14 mouse cellular contexts compared by ENCODE assay signal in the genomic region with DNA sequence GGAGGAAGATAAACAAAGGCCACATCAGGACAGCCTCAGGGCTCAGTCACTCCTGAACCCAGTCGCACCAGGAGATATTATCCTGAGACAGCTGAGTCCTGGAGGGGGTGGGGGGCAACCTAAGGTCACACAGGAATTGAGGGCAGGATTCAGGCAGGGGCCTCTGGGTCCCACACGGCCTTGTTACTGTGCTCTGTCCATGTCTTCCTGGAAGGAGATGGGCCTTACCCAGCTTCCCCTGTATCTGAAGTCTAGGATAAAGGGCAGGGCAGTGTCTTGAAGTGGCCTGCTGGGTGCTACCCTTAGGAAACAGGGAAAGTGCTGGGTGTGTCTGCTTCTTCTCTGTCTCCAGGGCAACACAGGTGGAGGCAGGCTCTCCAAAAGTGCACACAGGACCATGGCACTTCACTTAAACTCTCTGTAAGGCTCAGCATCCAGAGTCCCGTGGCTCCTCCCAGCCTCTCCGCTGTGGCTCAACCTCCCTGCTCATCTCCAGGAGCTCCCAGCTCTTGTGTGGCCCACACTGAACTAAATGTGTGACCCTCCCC. TPM values are rescaled to one million over a fixed set of nuclear protein-coding genes. Genes with fewer than 3 reads are reported as not detected.
DNase-seq lines count a peak whose midpoint lies in the region; ATAC-seq and TF ChIP-seq lines count a peak whose summit lies in the region.
"Had no signal": no experiment of that assay in that cellular context is flagged by ENCODE, and none has a peak within 500 bp of the region (broad histone marks: within the 10 kb centered on the region; RNA-seq: fewer than 3 reads in every experiment).

No protein-coding gene starts in this region.

- no peak for ATAC-seq in midbrain, embryonic 16.5 days
- ATAC-seq in hindbrain, postnatal 0 days, result no peak
- ATAC-seq: CD4-positive, CD25-positive, alpha-beta regulatory T cell, adult 4 months had no signal

- H3K4me2 ChIP-seq in midbrain, embryonic 16.5 days (ENCODE audit: low read length), result no peak overlapping the region
- no peak overlapping the region for H3K4me2 ChIP-seq in hindbrain, postnatal 0 days (ENCODE audit: low read depth, low read length)
- H3K4me2 ChIP-seq: limb, embryonic 13.5 days; midbrain, embryonic 12.5 days had no signal

- no peak overlapping the region for H3K9ac ChIP-seq in midbrain, embryonic 16.5 days (ENCODE audit: low read depth, low read length)
- no peak overlapping the region for H3K9ac ChIP-seq in hindbrain, postnatal 0 days (replicated peaks; ENCODE audit: low read length)
- H3K9ac ChIP-seq: limb, embryonic 13.5 days; midbrain, embryonic 12.5 days had no signal

- no peak for DNase-seq in heart, embryonic 10.5 days (ENCODE audit: low spot score)
- no peak for DNase-seq in heart, adult 18-20 months
- no peak for DNase-seq in midbrain, embryonic 10.5 days (ENCODE audit: low spot score)
- DNase-seq in hindbrain, postnatal 0 days (ENCODE audit: low spot score), result no peak
- DNase-seq in cerebellum, postnatal 14 days, result no peak
- DNase-seq: heart, postnatal 4 days; kidney, adult 18-20 months; retina, postnatal 1 day; spleen, adult 18-20 months had no signal

- 33% methylated on average over 4 of the region's 4 CpGs for WGBS in heart, embryonic 10.5 days
- WGBS in midbrain, embryonic 10.5 days, result 59% methylated on average over 4 of the region's 4 CpGs
- 65% methylated on average over 4 of the region's 4 CpGs for WGBS in midbrain, embryonic 16.5 days
- 48% methylated on average over 4 of the region's 4 CpGs for WGBS in hindbrain, postnatal 0 days

- no peak overlapping the region for H3K4me3 ChIP-seq in heart, embryonic 10.5 days
- H3K4me3 ChIP-seq in midbrain, embryonic 10.5 days, result no peak overlapping the region
- H3K4me3 ChIP-seq in midbrain, embryonic 16.5 days (ENCODE audit: low read depth, low read length), result no peak overlapping the region
- H3K4me3 ChIP-seq in cortical plate, adult 2 months (ENCODE audit: insufficient read depth, low read length), result no peak overlapping the region
- no peak overlapping the region for H3K4me3 ChIP-seq in hindbrain, postnatal 0 days (ENCODE audit: low read length)
- H3K4me3 ChIP-seq: limb, embryonic 13.5 days; midbrain, embryonic 12.5 days had no signal

- no peaks in the 10 kb centered on the region for H3K9me3 ChIP-seq in heart, embryonic 10.5 days
- H3K9me3 ChIP-seq in midbrain, embryonic 10.5 days (replicated peaks), result no peaks in the 10 kb centered on the region
- H3K9me3 ChIP-seq in midbrain, embryonic 16.5 days (replicated peaks; ENCODE audit: control insufficient read depth, low read length, poor library complexity, severe bottlenecking), result no peaks in the 10 kb centered on the region
- H3K9me3 ChIP-seq in hindbrain, postnatal 0 days (ENCODE audit: low read length), result no peaks in the 10 kb centered on the region
- H3K9me3 ChIP-seq: limb, embryonic 13.5 days; midbrain, embryonic 12.5 days had no signal

- TF ChIP-seq CTCF in cortical plate, adult 2 months (IDR thresholded peaks at IDR 0.05; ENCODE audit: extremely low read depth, insufficient read depth, low read length), result no peak
- TF ChIP-seq CTCF in hindbrain, postnatal 0 days (IDR thresholded peaks at IDR 0.05; ENCODE audit: low read depth), result no peak

- peaks cover 6% of the 10 kb centered on the region; the same call in 1 of the 2 replicates for H3K27me3 ChIP-seq in heart, embryonic 10.5 days (ENCODE audit: insufficient read depth, poor library complexity, severe bottlenecking)
- peaks cover 52% of the 10 kb centered on the region for H3K27me3 ChIP-seq in midbrain, embryonic 10.5 days (ENCODE audit: low read depth, poor library complexity, severe bottlenecking)
- H3K27me3 ChIP-seq in midbrain, embryonic 16.5 days (ENCODE audit: control insufficient read depth, insufficient read depth, low read depth, low read length), result no peaks in the 10 kb centered on the region
- H3K27me3 ChIP-seq in hindbrain, postnatal 0 days (ENCODE audit: insufficient read depth, low read length), result no peaks in the 10 kb centered on the region

- H3K36me3 ChIP-seq in heart, embryonic 10.5 days, result no peaks in the 10 kb centered on the region
- no peaks in the 10 kb centered on the region for H3K36me3 ChIP-seq in midbrain, embryonic 10.5 days
- H3K36me3 ChIP-seq in midbrain, embryonic 16.5 days (ENCODE audit: control insufficient read depth, insufficient read depth, low read length), result no peaks in the 10 kb centered on the region
- no peaks in the 10 kb centered on the region for H3K36me3 ChIP-seq in hindbrain, postnatal 0 days (ENCODE audit: insufficient read depth, low read length)
- H3K36me3 ChIP-seq: limb, embryonic 13.5 days; midbrain, embryonic 12.5 days had no signal

- H3K27ac ChIP-seq in heart, embryonic 10.5 days, result peak overlapping the region; percentile 67
- peak overlapping the region; percentile 34 for H3K27ac ChIP-seq in midbrain, embryonic 10.5 days (replicated peaks)
- H3K27ac ChIP-seq in midbrain, embryonic 16.5 days (ENCODE audit: low read length), result no peak overlapping the region
- H3K27ac ChIP-seq in cortical plate, adult 2 months (ENCODE audit: insufficient read depth, low read length), result peak overlapping the region; percentile 15
- H3K27ac ChIP-seq in hindbrain, postnatal 0 days, result peak overlapping the region; percentile 74; the same call in 1 of the 2 replicates
- H3K27ac ChIP-seq: limb, embryonic 13.5 days; midbrain, embryonic 12.5 days had no signal

- peaks cover 75% of the 10 kb centered on the region for H3K4me1 ChIP-seq in heart, embryonic 10.5 days
- peaks cover 94% of the 10 kb centered on the region for H3K4me1 ChIP-seq in midbrain, embryonic 10.5 days
- H3K4me1 ChIP-seq in midbrain, embryonic 16.5 days (ENCODE audit: control insufficient read depth, insufficient read depth, low read length), result peaks cover 52% of the 10 kb centered on the region
- peaks cover 34% of the 10 kb centered on the region for H3K4me1 ChIP-seq in cortical plate, adult 2 months (ENCODE audit: control insufficient read depth, insufficient read depth, low read length)
- H3K4me1 ChIP-seq in hindbrain, postnatal 0 days (ENCODE audit: insufficient read depth, low read length), result peaks cover 60% of the 10 kb centered on the region

- no peak for TF ChIP-seq POLR2A in cortical plate, adult 2 months (IDR thresholded peaks at IDR 0.05; ENCODE audit: extremely low read depth, insufficient read depth, low read length)

RNA-seq across cellular contexts. Expression of a gene that starts 12.0 kb away (rescaled TPM):
- polyA plus RNA-seq in heart, embryonic 10.5 days (2016; fragmentation: Nextera tagmentation; extraction: Ambion mirVana), result 6.0 and 6.3 TPM in 2 replicates
- 10 to 100 TPM; 13.3 to 13.8 TPM for total RNA-seq in heart, adult 18-20 months (2021)
- 12.8 and 16.2 TPM in 2 replicates for polyA plus RNA-seq in midbrain, embryonic 10.5 days (2016; fragmentation: Nextera tagmentation; extraction: Ambion mirVana)
- polyA plus RNA-seq in midbrain, embryonic 16.5 days (2015; fragmentation: Nextera tagmentation; extraction: Ambion mirVana), result 32.0 and 33.4 TPM in 2 replicates
- polyA plus RNA-seq in cortical plate, adult 2 months (2012; rRNA removed), result 130 and 131 TPM in 2 replicates
- total RNA-seq in hindbrain, postnatal 0 days (2014; rRNA removed), result 42.6 and 47.2 TPM in 2 replicates
- polyA plus RNA-seq in hindbrain, postnatal 0 days (2015; fragmentation: Nextera tagmentation; extraction: Ambion mirVana), result 24.7 and 25.0 TPM in 2 replicates
